Mouse (Mus musculus) cerebellum, postnatal 36 days (tissue): ENCODE data around the gene Ccnjl.

Experiments used
- DNase-seq, 2 experiments: peaks; one replicate each; pipeline ENCODE4 v3.0.0; 2021 to 2022; ENCODE audit warnings: mixed read lengths in 2 of 2

Gene Ccnjl

GRCm38 (mm10) chr11:43569595-43569994 lies 41.0 kb downstream of the Ccnjl start:
- DNase-seq = peak; percentile 94

- DNase-seq = no peak
Measured at GRCm38 (mm10) chr11:43575061-43575375, 46.4 kb downstream of the Ccnjl start.

GRCm38 (mm10) chr11:43575376-43576151 lies 47.0 kb downstream of the Ccnjl start:
- no peak for DNase-seq

GRCm38 (mm10) chr11:43577713-43578478 lies 49.3 kb downstream of the Ccnjl start:
- no peak for DNase-seq

- DNase-seq = no peak
Measured at GRCm38 (mm10) chr11:43585211-43586005, 56.8 kb downstream of the Ccnjl start.

- DNase-seq = peak; percentile 80 to 85
Measured at GRCm38 (mm10) chr11:43586324-43587090, 57.9 kb downstream of the Ccnjl start, which contains the start of gene 4933415A04Rik. Gene 4933415A04Rik, plus strand, starts transcription at chr11:43587040.

GRCm38 (mm10) chr11:43589530-43590072 lies 61.0 kb downstream of the Ccnjl start:
- DNase-seq = no peak

- no peak for DNase-seq
Measured at GRCm38 (mm10) chr11:43601440-43601839, 72.9 kb downstream of the Ccnjl start, which contains the start of gene Fabp6. Gene Fabp6, minus strand, starts transcription at chr11:43601540.

- no peak for DNase-seq
Measured at GRCm38 (mm10) chr11:43604207-43604606, 75.6 kb downstream of the Ccnjl start.

- DNase-seq = no peak
Measured at GRCm38 (mm10) chr11:43604891-43605290, 76.3 kb downstream of the Ccnjl start.

- DNase-seq = no peak
Measured at GRCm38 (mm10) chr11:43605859-43606258, 77.3 kb downstream of the Ccnjl start.

GRCm38 (mm10) chr11:43608440-43608839 lies 79.9 kb downstream of the Ccnjl start:
- no peak for DNase-seq

GRCm38 (mm10) chr11:43610006-43610661 lies 81.5 kb downstream of the Ccnjl start:
- DNase-seq = no peak

GRCm38 (mm10) chr11:43610662-43611033 lies 82.1 kb downstream of the Ccnjl start:
- DNase-seq = no peak

GRCm38 (mm10) chr11:43612834-43613488 lies 84.4 kb downstream of the Ccnjl start:
- DNase-seq = peak; percentile 81 to 91

- DNase-seq = no peak
Measured at GRCm38 (mm10) chr11:43617924-43618323, 89.3 kb downstream of the Ccnjl start.

- DNase-seq = peak; percentile 25 to 27
Measured at GRCm38 (mm10) chr11:43618403-43618802, 89.8 kb downstream of the Ccnjl start.

GRCm38 (mm10) chr11:43621769-43622168 lies 93.2 kb downstream of the Ccnjl start:
- no peak for DNase-seq

- DNase-seq = no peak
Measured at GRCm38 (mm10) chr11:43624341-43624740, 95.8 kb downstream of the Ccnjl start.

- DNase-seq = peak; percentile 52 to 55
Measured at GRCm38 (mm10) chr11:43626300-43626926, 97.8 kb downstream of the Ccnjl start.
